Mouse (Mus musculus): ENCODE measurements around the gene Ptgfrn. TPM values are rescaled to one million over a fixed set of nuclear protein-coding genes. Genes with fewer than 3 reads are reported as not detected.
A peak's percentile ranks its signal among the peaks of the same experiment; 100 is the strongest.

Ptgfrn gene
- total and polyA plus RNA-seq, 3 experiments = 18.5 to 25.1 (median 19.4) TPM

DNA sequence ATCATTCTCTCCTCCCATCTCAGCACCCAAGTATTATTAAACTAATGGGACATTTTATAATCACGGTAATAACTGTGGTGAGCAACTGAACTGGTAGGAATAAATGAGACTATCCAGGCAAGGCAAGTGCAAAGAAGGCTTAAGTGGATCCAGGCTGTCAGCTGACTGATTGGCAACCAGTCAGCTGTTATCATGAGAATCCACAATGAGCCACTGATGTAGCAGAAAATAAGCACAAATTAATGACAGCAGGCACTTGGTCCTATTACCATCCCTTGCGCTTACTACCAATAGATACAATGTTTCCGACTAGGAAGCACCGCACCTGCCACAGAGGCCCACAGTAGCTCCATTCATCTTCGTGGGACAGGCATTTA lies 2.4 kb upstream of the Ptgfrn start:
- no peak for DNase-seq
- Histone ChIP-seq H3K9ac (ENCODE audit: low read depth, low read length) (no peak overlapping the region), H3K4me3 (no peak overlapping the region), H3K79me2 (replicated peaks; ENCODE audit: control insufficient read depth, insufficient read depth, low read length) (no peaks in the 10 kb centered on the region), H3K36me3 (ENCODE audit: control insufficient read depth, insufficient read depth, low read length) (no peaks in the 10 kb centered on the region), H3K27ac (no peak overlapping the region), H3K4me1 (ENCODE audit: control insufficient read depth, insufficient read depth, low read length) (peaks cover 5% of the 10 kb centered on the region), H3K27me3 (ENCODE audit: control insufficient read depth, insufficient read depth, low read length) (no peaks in the 10 kb centered on the region)
- intact Hi-C loops (cut with DNase I) = loop anchor here (5.0 kb wide), 1 partner anchor 180 kb away; no protein-coding TSS in a partner anchor
- 89% methylated on average over 5 of the region's 5 CpGs for WGBS
- TF ChIP-seq POLR2A (IDR thresholded peaks at IDR 0.05; ENCODE audit: insufficient read depth, low read depth, low read length) (no peak), CTCF (IDR thresholded peaks at IDR 0.05) (no peak), EP300 (IDR thresholded peaks at IDR 0.05; ENCODE audit: insufficient read depth, low read depth, low read length) (no peak)

DNA sequence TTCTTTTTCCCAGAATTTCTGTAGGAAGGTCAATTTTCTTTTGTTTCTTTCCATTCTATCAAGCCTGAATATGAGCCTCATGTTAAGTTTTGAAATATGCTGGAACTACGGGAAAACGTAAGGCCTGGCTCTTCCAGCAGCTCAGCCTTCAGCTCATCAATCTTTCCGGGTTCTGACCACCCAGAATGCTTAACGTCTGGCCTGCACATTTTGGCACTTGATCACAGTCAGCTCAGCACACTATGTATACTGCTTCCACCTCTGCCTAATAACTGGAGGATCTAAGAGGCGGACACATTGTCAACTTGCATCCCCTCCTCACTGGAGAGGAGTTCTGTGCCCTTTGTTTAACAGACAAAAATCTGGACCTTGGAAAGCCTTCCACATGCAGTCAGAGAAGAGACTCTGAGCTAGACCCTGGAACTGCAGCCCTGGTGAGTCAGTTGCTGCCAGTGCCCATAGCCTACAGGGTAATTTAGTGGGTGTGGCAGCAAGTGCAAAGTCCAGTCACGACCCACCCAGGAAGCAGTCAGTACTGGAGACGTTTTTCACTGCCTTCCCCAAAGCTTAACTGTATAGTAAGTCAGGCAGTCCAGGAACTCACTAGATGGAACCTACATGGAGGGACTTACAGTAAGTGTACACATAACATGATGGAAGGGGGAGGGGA lies 1.9 kb upstream of the Ptgfrn start:
- intact Hi-C loops (cut with DNase I) = loop anchor here (5.0 kb wide), 1 partner anchor 180 kb away; no protein-coding TSS in a partner anchor

GRCm38 (mm10) chr3:101111321-101111720 lies 1.2 kb upstream of the Ptgfrn start:
- Histone ChIP-seq H3K27me3 (ENCODE audit: control insufficient read depth, insufficient read depth, low read length) (no peaks in the 10 kb centered on the region), H3K36me3 (ENCODE audit: control insufficient read depth, insufficient read depth, low read length) (no peaks in the 10 kb centered on the region), H3K4me1 (ENCODE audit: control insufficient read depth, insufficient read depth, low read length) (peaks cover 5% of the 10 kb centered on the region), H3K9ac (ENCODE audit: low read depth, low read length) (no peak overlapping the region), H3K4me3 (no peak overlapping the region), H3K79me2 (replicated peaks; ENCODE audit: control insufficient read depth, insufficient read depth, low read length) (no peaks in the 10 kb centered on the region), H3K27ac (no peak overlapping the region)
- 93% methylated on average over 10 of the region's 10 CpGs for whole genome bisulfite sequencing
- TF ChIP-seq POLR2A (IDR thresholded peaks at IDR 0.05; ENCODE audit: insufficient read depth, low read depth, low read length) (no peak), EP300 (IDR thresholded peaks at IDR 0.05; ENCODE audit: insufficient read depth, low read depth, low read length) (no peak), CTCF (IDR thresholded peaks at IDR 0.05) (no peak)
- intact Hi-C loops (cut with DNase I) = loop anchor here (5.0 kb wide), 1 partner anchor 181 kb away; no protein-coding TSS in a partner anchor
- no peak for DNase-seq

More for the DNA sequence above, 1.9 kb upstream of the Ptgfrn start:
- Histone ChIP-seq H3K9ac (ENCODE audit: low read depth, low read length) (no peak overlapping the region), H3K36me3 (ENCODE audit: control insufficient read depth, insufficient read depth, low read length) (no peaks in the 10 kb centered on the region), H3K4me1 (ENCODE audit: control insufficient read depth, insufficient read depth, low read length) (peaks cover 5% of the 10 kb centered on the region), H3K4me3 (no peak overlapping the region), H3K27me3 (ENCODE audit: control insufficient read depth, insufficient read depth, low read length) (no peaks in the 10 kb centered on the region), H3K27ac (no peak overlapping the region), H3K79me2 (replicated peaks; ENCODE audit: control insufficient read depth, insufficient read depth, low read length) (no peaks in the 10 kb centered on the region)
- 66% methylated on average over 7 of the region's 7 CpGs for WGBS
- no peak for TF ChIP-seq CTCF (IDR thresholded peaks at IDR 0.05)
- TF ChIP-seq POLR2A (IDR thresholded peaks at IDR 0.05; ENCODE audit: insufficient read depth, low read depth, low read length) = no peak
- TF ChIP-seq EP300 (IDR thresholded peaks at IDR 0.05; ENCODE audit: insufficient read depth, low read depth, low read length) = no peak
- DNase-seq = no peak

DNA sequence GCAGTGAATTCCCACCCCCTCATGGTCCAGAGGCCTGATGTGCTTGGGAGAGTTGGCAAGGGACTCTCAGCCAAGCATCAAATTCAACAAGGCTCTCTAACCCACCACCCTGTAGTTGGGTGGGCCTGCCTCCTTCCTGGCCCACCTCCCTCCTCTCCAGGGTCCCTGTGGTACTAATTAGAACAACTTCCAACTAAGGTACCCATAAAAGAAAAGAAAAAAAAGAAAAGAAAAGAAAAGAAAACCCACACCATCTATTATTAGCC lies 693 bp upstream of the Ptgfrn start:
- no peak for DNase-seq
- peaks cover 5% of the 10 kb centered on the region for H3K4me1 ChIP-seq (ENCODE audit: control insufficient read depth, insufficient read depth, low read length)
- H3K36me3 ChIP-seq (ENCODE audit: control insufficient read depth, insufficient read depth, low read length) = no peaks in the 10 kb centered on the region
- peak overlapping the region; percentile 77 for H3K4me3 ChIP-seq
- H3K27me3 ChIP-seq (ENCODE audit: control insufficient read depth, insufficient read depth, low read length) = no peaks in the 10 kb centered on the region
- intact Hi-C loops (cut with DNase I) = loop anchor here (5.0 kb wide), 1 partner anchor 182 kb away; no protein-coding TSS in a partner anchor
- no peaks in the 10 kb centered on the region for H3K79me2 ChIP-seq (replicated peaks; ENCODE audit: control insufficient read depth, insufficient read depth, low read length)
- TF ChIP-seq POLR2A (IDR thresholded peaks at IDR 0.05; ENCODE audit: insufficient read depth, low read depth, low read length) (no peak), EP300 (IDR thresholded peaks at IDR 0.05; ENCODE audit: insufficient read depth, low read depth, low read length) (no peak), CTCF (IDR thresholded peaks at IDR 0.05) (no peak)
- peak overlapping the region; percentile 75; the same call in 1 of the 2 replicates for H3K27ac ChIP-seq
- H3K9ac ChIP-seq (ENCODE audit: low read depth, low read length) = peak overlapping the region; percentile 99

- 1% methylated on average over 29 of the region's 47 CpGs for WGBS
- Histone ChIP-seq H3K4me3 (peak overlapping the region; percentile 77), H3K79me2 (replicated peaks; ENCODE audit: control insufficient read depth, insufficient read depth, low read length) (no peaks in the 10 kb centered on the region), H3K4me1 (ENCODE audit: control insufficient read depth, insufficient read depth, low read length) (peaks cover 5% of the 10 kb centered on the region), H3K27me3 (ENCODE audit: control insufficient read depth, insufficient read depth, low read length) (no peaks in the 10 kb centered on the region), H3K36me3 (ENCODE audit: control insufficient read depth, insufficient read depth, low read length) (no peaks in the 10 kb centered on the region), H3K9ac (ENCODE audit: low read depth, low read length) (peak overlapping the region; percentile 99), H3K27ac (peak overlapping the region; percentile 75)
- peak; percentile 58 to 62 for DNase-seq
- intact Hi-C loops (cut with DNase I) = loop anchor here (5.0 kb wide), 1 partner anchor 183 kb away; no protein-coding TSS in a partner anchor
- TF ChIP-seq CTCF (IDR thresholded peaks at IDR 0.05) (no peak), EP300 (IDR thresholded peaks at IDR 0.05; ENCODE audit: insufficient read depth, low read depth, low read length) (no peak), POLR2A (IDR thresholded peaks at IDR 0.05; ENCODE audit: insufficient read depth, low read depth, low read length) (no peak)
Measured at GRCm38 (mm10) chr3:101109558-101110021, 488 bp downstream of the Ptgfrn start.

- no peak for DNase-seq
- 62% methylated on average over 5 of the region's 5 CpGs for WGBS
- H3K79me2 ChIP-seq (replicated peaks; ENCODE audit: control insufficient read depth, insufficient read depth, low read length) = no peaks in the 10 kb centered on the region
- intact Hi-C loops (cut with DNase I) = no loop called here
- H3K9ac ChIP-seq (ENCODE audit: low read depth, low read length) = 0 out of 2 replicates have a peak overlapping the region, but pooled peaks have one; percentile 22
- no peak overlapping the region for H3K4me3 ChIP-seq
- H3K4me1 ChIP-seq (ENCODE audit: control insufficient read depth, insufficient read depth, low read length) = peaks cover 8% of the 10 kb centered on the region
- H3K27ac ChIP-seq = no peak overlapping the region
- no peaks in the 10 kb centered on the region for H3K27me3 ChIP-seq (ENCODE audit: control insufficient read depth, insufficient read depth, low read length)
- no peak for TF ChIP-seq POLR2A (IDR thresholded peaks at IDR 0.05; ENCODE audit: insufficient read depth, low read depth, low read length)
- no peak for TF ChIP-seq EP300 (IDR thresholded peaks at IDR 0.05; ENCODE audit: insufficient read depth, low read depth, low read length)
- TF ChIP-seq CTCF (IDR thresholded peaks at IDR 0.05) = no peak
- H3K36me3 ChIP-seq (ENCODE audit: control insufficient read depth, insufficient read depth, low read length) = no peaks in the 10 kb centered on the region
Measured at GRCm38 (mm10) chr3:101108848-101109247, 1.2 kb downstream of the Ptgfrn start.
